Mouse (Mus musculus): ENCODE results near the gene Pitpnc1.

DNA sequence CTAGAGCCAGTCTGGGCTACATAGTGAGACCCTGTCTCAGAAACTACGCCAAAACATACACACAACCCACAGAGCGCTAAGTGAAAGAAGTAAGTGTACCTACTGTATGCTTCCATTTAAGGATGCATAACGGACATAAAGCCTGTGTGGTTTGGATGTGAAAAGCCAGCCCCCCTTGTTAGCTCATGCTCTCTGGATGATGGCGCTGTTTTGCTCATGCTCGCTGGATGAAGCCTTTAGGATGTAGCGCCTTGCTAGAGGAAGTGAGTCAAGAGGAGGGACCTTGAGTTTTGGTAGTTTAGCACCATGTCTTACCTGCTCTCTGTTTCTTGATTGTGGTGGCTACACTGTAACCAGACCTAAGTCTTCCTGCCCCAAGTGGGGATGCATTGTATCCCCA is 96.9 kb downstream of the Pitpnc1 start:
- TF ChIP-seq POLR2A (IDR thresholded peaks at IDR 0.05; ENCODE audit: control insufficient read depth, extremely low read depth, insufficient read depth, low read length, poor library complexity) (no peak), CTCF (IDR thresholded peaks at IDR 0.05; ENCODE audit: borderline replicate concordance, control insufficient read depth, extremely low read depth, insufficient read depth, low read length, poor library complexity) (no peak)

Measured in thymus, adult 2 months (tissue).